Mouse (Mus musculus) heart, adult 2 months (tissue): ENCODE data around the gene Ndrg4. TPM values are rescaled to one million over a fixed set of nuclear protein-coding genes. Genes with fewer than 3 reads are reported as not detected.
A peak's percentile ranks its signal among the peaks of the same experiment; 100 is the strongest.

Experiments used
- DNase-seq, 2 experiments: peaks; one replicate each; pipeline ENCODE4 v3.0.0; 2021
- H3K27ac ChIP-seq: fragments of 200-600 bp; 2 replicates; pipeline ENCODE4 v1.8.1; 2022
- H3K27me3 ChIP-seq: fragments of 200-500 bp; 2 replicates; pipeline ENCODE4 v1.6.1; 2012; ENCODE audit warnings: mild to moderate bottlenecking, low read length, inconsistent platforms, mixed read lengths; ENCODE audit not compliant: control insufficient read depth, insufficient read depth
- H3K36me3 ChIP-seq: fragments of 200-500 bp; 2 replicates; pipeline ENCODE4 v1.6.1; 2012; ENCODE audit warnings: low read length, inconsistent platforms; ENCODE audit not compliant: control insufficient read depth, insufficient read depth
- H3K4me1 ChIP-seq: fragments of 200-500 bp; 2 replicates; pipeline ENCODE4 v1.6.1; 2011; ENCODE audit warnings: low read length; ENCODE audit not compliant: control insufficient read depth, insufficient read depth
- H3K4me3 ChIP-seq: fragments of 200-600 bp; 2 replicates; pipeline ENCODE4 v1.8.1; 2022
- H3K79me2 ChIP-seq: fragments of 200-500 bp; replicated peaks from 2 replicates; pipeline ENCODE4 v1.6.1; 2012; ENCODE audit warnings: mild to moderate bottlenecking, inconsistent platforms, low read length, moderate library complexity, mixed read lengths; ENCODE audit not compliant: control insufficient read depth, insufficient read depth
- H3K9ac ChIP-seq: fragments of 200-500 bp; 2 replicates; pipeline ENCODE4 v1.6.1; 2012; ENCODE audit warnings: low read depth, mild to moderate bottlenecking, control low read depth, inconsistent platforms, low read length, mixed read lengths
- CTCF ChIP-seq: fragments of 200-600 bp; IDR thresholded peaks from 2 replicates; pipeline ENCODE4 v1.8.1; 2022; ENCODE audit warnings: antibody characterized with exemption, mild to moderate bottlenecking, moderate library complexity
- EP300 ChIP-seq: fragments of 200-500 bp; IDR thresholded peaks from 2 replicates; pipeline ENCODE4 v1.6.1; 2011; ENCODE audit warnings: low read depth, low read length, control low read depth; ENCODE audit not compliant: insufficient read depth
- POLR2A ChIP-seq: fragments of 200-500 bp; IDR thresholded peaks from 2 replicates; pipeline ENCODE4 v1.6.1; 2011; ENCODE audit warnings: mild to moderate bottlenecking, low read depth, low read length, control low read depth; ENCODE audit not compliant: insufficient read depth
- WGBS: fragments of 180-500 bp; shearing (Covaris S2); methylation state at CpG from one replicate; pipeline ENCODE4 v1.1.7; 2018; 5-methylcytosine and 5-hydroxymethylcytosine counted together
- intact Hi-C: fragments of 180-260 bp; cut with DNase I; formaldehyde crosslinking; loops from one replicate; pipeline ENCODE4 v1.15.1; 2025
- microRNA-seq, 2 experiments: library from miRNA; unstranded; fragments of <30 nt; microRNA quantifications; one replicate each; pipeline ENCODE4 v1.2.0; 2021
- polyA plus RNA-seq: library from polyadenylated mRNA; depleted of rRNA; stranded (reverse); fragments of >200 nt; gene quantifications from 2 replicates; pipeline ENCODE4 v1.2.3, GENCODE M21; 2012; rRNA removed
- total RNA-seq, 2 experiments: library from RNA; stranded (reverse); gene quantifications; 2 replicates each; pipeline ENCODE4 v1.2.3; 2021

The Ndrg4 gene
- total and polyA plus RNA-seq, 3 experiments = 147 to 528 (median 152) TPM

GRCm38 (mm10) chr8:95760323-95760722, 83.5 kb downstream of the Ndrg4 start:
- no peak overlapping the region for H3K4me3 ChIP-seq
- H3K36me3 ChIP-seq = peaks cover 24% of the 10 kb centered on the region
- no peak overlapping the region for H3K9ac ChIP-seq
- no peak for TF ChIP-seq POLR2A
- no peak for TF ChIP-seq CTCF
- no peak for TF ChIP-seq EP300
- WGBS = 21% methylated on average over 6 of the region's 6 CpGs
- no peaks in the 10 kb centered on the region for H3K79me2 ChIP-seq
- H3K27me3 ChIP-seq = no peaks in the 10 kb centered on the region
- intact Hi-C loops = loop anchor here (5.0 to 10.0 kb wide), 2 partner anchors 38 to 154 kb away; no protein-coding TSS in a partner anchor
- DNase-seq = no peak
- no peak overlapping the region; the same call in 1 of the 2 replicates for H3K27ac ChIP-seq
- no peaks in the 10 kb centered on the region for H3K4me1 ChIP-seq

GRCm38 (mm10) chr8:95764133-95764532, 87.4 kb downstream of the Ndrg4 start:
- Histone ChIP-seq H3K27ac (no peak overlapping the region), H3K79me2 (no peaks in the 10 kb centered on the region), H3K4me1 (no peaks in the 10 kb centered on the region), H3K36me3 (peaks cover 23% of the 10 kb centered on the region), H3K9ac (no peak overlapping the region), H3K27me3 (no peaks in the 10 kb centered on the region), H3K4me3 (no peak overlapping the region)
- no peak for DNase-seq
- intact Hi-C loops = loop anchor here (5.0 to 10.0 kb wide), 2 partner anchors 42 to 151 kb away; no protein-coding TSS in a partner anchor
- TF ChIP-seq POLR2A (no peak), CTCF (peak; percentile 68)
- WGBS = 78% methylated on average over 1 of the region's 1 CpGs

Small RNA genes within 50 kb of the gene (microRNA-seq; reads per million reads assigned to microRNA genes)
- gene Mir7073 = 0 to 2.8 reads per million in 2 experiments

Other genes starting within 250 kb of the Ndrg4 start
- 10 to 100 TPM; 21.8 to 24.2 TPM for gene Cfap20, start 242.1 kb upstream of the Ndrg4 start, total RNA-seq
- 27.4 and 35.2 TPM in 2 replicates for gene Cfap20, start 242.1 kb upstream of the Ndrg4 start, polyA plus RNA-seq
- gene Csnk2a2, start 186.9 kb upstream of the Ndrg4 start, total RNA-seq = 10 to 100 TPM; 28.6 to 31.0 TPM
- 11.0 and 20.6 TPM in 2 replicates for gene Csnk2a2, start 186.9 kb upstream of the Ndrg4 start, polyA plus RNA-seq
- gene Ccdc113, start 142.9 kb upstream of the Ndrg4 start, total RNA-seq = not detected
- 0.14 TPM in 1 of 2 replicates, not detected in the other for gene Ccdc113, start 142.9 kb upstream of the Ndrg4 start, polyA plus RNA-seq
- gene Prss54, start 100.6 kb upstream of the Ndrg4 start, total RNA-seq = not detected
- not detected in 2 replicates for gene Prss54, start 100.6 kb upstream of the Ndrg4 start, polyA plus RNA-seq
- 1 to 10 TPM; 1.2 to 1.3 TPM for gene Gins3, start 43.5 kb upstream of the Ndrg4 start, total RNA-seq
- gene Gins3, start 43.5 kb upstream of the Ndrg4 start, polyA plus RNA-seq = 0.47 and 0.94 TPM in 2 replicates
- 10 to 100 TPM; 14.3 to 15.3 TPM for gene Setd6, start 38.9 kb downstream of the Ndrg4 start, total RNA-seq
- 8.0 and 13.1 TPM in 2 replicates for gene Setd6, start 38.9 kb downstream of the Ndrg4 start, polyA plus RNA-seq
- 100 to 1,000 TPM; 107 to 116 TPM for gene Cnot1, start 130.5 kb downstream of the Ndrg4 start, total RNA-seq
- gene Cnot1, start 130.5 kb downstream of the Ndrg4 start, polyA plus RNA-seq = 51.0 and 86.7 TPM in 2 replicates
- gene Sap18b, start 148.4 kb downstream of the Ndrg4 start, total RNA-seq = 10 to 100 TPM; 77.6 to 92.9 TPM
- gene Sap18b, start 148.4 kb downstream of the Ndrg4 start, polyA plus RNA-seq = 48.8 and 52.2 TPM in 2 replicates
- gene Slc38a7, start 176.6 kb downstream of the Ndrg4 start, total RNA-seq = 10 to 100 TPM; 10.6 to 10.8 TPM
- gene Slc38a7, start 176.6 kb downstream of the Ndrg4 start, polyA plus RNA-seq = 17.0 and 19.3 TPM in 2 replicates
- gene Got2, start 211.6 kb downstream of the Ndrg4 start, total RNA-seq = 100 to 1,000 TPM; 663 to 774 TPM
- 732 and 838 TPM in 2 replicates for gene Got2, start 211.6 kb downstream of the Ndrg4 start, polyA plus RNA-seq